Mouse (Mus musculus) left cerebral cortex, postnatal 14 days (tissue): ENCODE data around the gene Nat8. TPM values are rescaled to one million over a fixed set of nuclear protein-coding genes. Genes with fewer than 3 reads are reported as not detected.
A peak's percentile ranks its signal among the peaks of the same experiment; 100 is the strongest.
"Not testable (repeated sequence)": the region's sequence is repeated elsewhere in the genome, so short reads cannot be mapped to it uniquely, and the experiment has no call there.

Experiments used
- DNase-seq, 2 experiments: peaks; one replicate each; pipeline ENCODE4 v3.0.0; 2021 to 2022; ENCODE audit warnings: low spot score in 2 of 2, mixed read lengths in 1 of 2
- intact Hi-C: fragments of 180-260 bp; cut with DNase I; formaldehyde crosslinking; loops from one replicate; pipeline ENCODE4 v1.15.1; 2025
- long read RNA-seq, 2 experiments: library from polyadenylated mRNA; stranded (forward); transcript quantifications; one replicate each; pipeline ENCODE4 v2.0.0; 2021
- total RNA-seq, 2 experiments: library from RNA; stranded (reverse); gene quantifications; 2 replicates each; pipeline ENCODE4 v1.2.3; 2021

Gene Nat8
- 1 to 10 TPM; 1.2 to 2.0 TPM for total RNA-seq
- long read RNA-seq, experiment 1, partial matches to known transcripts: 0 of 2 reads
- long read RNA-seq, experiment 1, other reads (novel, unspliced or antisense): 2 of 2 reads
- long read RNA-seq, experiment 2: 0 reads

DNA sequence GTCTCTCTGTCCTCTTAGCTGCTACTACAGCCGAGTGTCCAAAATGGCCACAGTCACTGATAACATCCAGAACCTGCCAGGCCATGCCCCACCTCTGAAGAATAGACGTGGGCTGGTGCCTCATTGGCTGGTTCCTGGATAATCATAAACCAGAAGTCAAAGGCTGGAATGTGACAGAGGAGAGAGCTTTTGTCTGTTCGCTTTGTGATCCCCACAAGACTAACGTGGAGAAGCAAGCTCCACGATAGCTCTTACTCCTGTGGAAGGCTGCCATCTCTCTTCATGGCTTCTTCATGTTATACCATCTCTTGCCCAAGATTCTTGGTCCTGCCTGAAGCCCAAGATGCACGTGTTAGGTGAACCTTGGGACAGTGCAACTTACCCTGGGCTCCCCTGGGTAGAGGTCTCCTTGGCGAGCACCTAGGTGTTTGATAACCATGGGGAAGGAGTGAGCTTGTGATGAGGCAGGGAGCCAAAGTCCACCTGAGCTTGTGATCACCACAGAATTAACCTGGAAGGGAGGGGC, at the start of gene Nat8:
TSS of gene Nat8 (minus strand) at position 287 of the 526 bp plus-strand sequence.
- DNase-seq: no peak
- intact Hi-C loops: loop anchor here (10.0 kb wide), 1 partner anchor 183 kb away; the partner anchor contains the start of gene Figla

DNA sequence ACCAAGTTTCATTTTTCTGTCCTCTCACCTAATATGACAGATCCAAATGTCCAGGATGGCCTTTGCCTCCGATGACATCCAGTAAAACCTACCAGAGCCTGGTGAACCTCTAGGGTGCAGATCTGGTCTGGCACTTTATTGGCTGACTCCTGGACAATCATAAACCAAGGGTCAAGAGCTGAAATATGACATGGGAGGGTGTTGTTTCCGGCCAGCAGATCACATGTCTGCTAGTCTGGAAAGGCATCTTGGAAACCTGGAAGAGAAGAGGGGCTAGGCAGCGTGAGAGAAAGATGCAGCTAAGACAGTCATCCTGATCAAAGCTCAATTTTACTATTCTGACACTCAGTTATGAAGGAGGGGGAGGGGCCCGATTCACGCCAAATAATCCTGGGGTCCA, 37.1 kb upstream of the Nat8 start, which contains the start of gene Nat8f2:
TSS of gene Nat8f2 (minus strand) at position 153 of the 400 bp plus-strand sequence.
- intact Hi-C loops: not testable (repeated sequence)

DNA sequence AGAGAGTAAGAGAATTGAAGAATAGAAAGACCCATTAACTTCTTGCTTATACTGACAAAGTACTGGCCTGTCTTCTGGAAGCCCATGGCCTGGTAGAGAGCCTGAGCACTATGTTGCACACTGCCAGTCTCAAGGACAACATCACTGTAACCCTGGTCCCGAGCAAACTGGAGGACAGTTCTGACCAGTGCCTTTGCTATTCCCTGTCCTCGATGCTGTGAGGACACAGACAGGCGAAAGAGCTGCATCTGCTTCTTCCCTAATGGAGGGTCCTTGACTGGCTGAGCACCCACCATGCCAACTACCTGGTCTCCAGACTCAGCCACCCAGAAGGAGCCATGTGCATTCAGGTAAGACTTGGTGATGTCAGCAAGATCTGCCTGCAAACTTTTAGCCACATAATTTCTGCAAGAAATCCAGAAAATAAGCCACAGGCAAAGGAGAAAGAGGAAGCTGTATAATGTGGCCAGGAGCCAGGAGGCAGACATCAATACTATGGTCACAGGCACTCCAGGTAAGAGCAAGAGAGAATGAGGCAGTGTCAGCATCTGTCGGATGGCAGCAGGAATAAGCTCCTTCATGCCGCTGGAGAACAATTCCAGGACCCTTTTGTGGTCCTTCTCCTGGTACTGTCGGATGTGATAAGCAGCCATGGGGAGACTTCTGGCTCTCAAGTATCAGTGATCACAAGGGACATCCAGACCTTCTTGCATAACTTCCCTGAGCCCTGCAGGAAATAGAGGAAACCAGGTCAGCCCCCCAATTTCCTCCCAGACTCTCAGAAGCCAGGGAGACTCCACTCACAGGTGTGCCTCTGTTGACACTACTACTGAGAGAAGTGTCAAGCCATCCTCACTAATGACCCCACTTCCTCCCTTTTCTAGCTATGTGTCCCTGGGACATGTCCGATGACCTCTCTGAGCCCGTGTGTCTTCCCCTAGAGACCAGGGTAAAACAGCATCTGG, 36.1 kb upstream of the Nat8 start:
- no peak for DNase-seq
- intact Hi-C loops: no loop called here

More for the DNA sequence above, 37.1 kb upstream of the Nat8 start, which contains the start of gene Nat8f2:
- not testable (repeated sequence) for DNase-seq

- intact Hi-C loops, DNase-seq: not testable (repeated sequence)
Measured at GRCm38 (mm10) chr6:85866995-85867394, 35.1 kb upstream of the Nat8 start.

GRCm38 (mm10) chr6:85866166-85866565, 34.3 kb upstream of the Nat8 start:
- DNase-seq, intact Hi-C loops: not testable (repeated sequence)

GRCm38 (mm10) chr6:85864900-85865639, 33.2 kb upstream of the Nat8 start:
- peak; percentile 8 to 21 for DNase-seq
- intact Hi-C loops: not testable (repeated sequence)

DNA sequence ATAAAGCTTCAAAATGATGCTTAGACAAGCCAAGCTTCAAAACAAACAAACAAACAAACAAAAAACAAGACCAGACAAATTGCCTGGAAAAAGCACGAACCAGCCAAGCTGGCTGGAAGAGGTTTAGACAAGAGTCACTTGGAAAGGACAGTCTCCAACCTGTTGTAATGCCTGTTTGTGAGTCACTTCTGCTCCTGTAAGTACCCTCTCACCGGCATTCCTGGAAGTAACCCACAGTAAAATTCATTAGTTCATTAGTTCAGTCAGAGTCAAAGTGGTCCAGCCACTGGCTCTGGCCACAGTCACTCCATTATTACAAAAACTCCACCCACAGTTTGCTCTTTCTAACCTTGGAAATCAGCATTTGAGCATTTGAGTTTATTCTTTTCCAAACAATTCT, 32.0 kb upstream of the Nat8 start:
- intact Hi-C loops: no loop called here
- DNase-seq: no peak

DNA sequence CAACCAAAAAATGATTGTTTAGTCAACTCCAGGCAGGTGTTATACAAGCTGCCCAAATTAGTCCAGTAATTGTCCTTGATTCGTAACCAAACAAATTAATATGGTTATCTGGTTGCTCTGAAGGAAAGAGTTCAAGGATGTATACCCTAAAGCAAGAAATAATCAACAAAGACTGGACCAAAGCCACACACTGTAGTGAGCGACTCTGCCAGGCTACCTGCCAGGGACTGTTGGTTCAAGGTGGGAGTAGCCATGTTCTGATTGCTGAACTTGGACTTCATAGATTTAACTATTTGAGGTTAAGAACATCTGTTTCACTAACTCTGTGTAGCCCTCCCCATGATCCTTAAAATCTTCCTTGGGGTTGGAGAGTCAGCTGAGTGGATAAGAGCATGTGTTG, 31.3 kb upstream of the Nat8 start:
- intact Hi-C loops: no loop called here
- no peak for DNase-seq

DNA sequence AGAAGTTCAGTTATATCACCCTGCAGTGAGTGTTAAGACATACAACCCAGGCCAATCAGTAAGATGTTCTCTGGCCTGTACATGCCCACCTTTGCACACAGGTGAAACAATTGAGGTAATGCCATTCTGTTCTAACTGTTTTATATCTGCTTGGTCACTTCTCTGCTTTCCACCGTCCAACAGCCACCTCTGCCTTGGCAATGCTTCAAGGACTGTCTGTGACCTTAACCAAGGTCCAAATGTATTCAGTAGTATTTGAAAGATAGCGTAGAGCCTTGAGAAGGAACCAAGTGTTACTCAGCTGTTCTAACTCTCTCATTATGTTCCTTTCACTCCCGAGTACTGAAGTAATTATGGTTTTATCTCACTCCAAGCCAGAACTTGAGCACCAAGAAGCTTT, 30.7 kb upstream of the Nat8 start:
- peak in 1 of 2 experiments; percentile 17 for DNase-seq

DNA sequence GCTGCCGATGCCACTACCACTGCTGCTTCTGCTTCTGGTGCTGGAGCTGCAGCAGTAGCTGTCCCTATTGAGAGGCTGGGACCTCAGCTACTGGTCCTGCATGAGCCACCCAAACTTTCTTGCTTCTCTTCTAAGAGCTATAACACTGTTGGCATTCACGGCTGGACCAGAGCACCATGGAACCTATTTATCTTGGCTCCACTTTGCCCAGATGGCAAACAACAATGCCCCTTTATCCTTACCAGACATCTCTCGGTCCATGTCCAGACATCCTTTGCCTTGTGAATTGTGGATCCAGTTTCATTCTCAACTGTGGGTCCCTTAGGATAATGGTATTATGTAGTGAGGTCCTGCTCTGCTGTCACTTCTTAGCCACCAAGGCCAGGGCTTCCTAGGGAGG, 29.4 kb upstream of the Nat8 start:
- intact Hi-C loops: no loop called here
- DNase-seq: no peak

More for the DNA sequence above, 30.7 kb upstream of the Nat8 start:
- intact Hi-C loops: no loop called here

DNA sequence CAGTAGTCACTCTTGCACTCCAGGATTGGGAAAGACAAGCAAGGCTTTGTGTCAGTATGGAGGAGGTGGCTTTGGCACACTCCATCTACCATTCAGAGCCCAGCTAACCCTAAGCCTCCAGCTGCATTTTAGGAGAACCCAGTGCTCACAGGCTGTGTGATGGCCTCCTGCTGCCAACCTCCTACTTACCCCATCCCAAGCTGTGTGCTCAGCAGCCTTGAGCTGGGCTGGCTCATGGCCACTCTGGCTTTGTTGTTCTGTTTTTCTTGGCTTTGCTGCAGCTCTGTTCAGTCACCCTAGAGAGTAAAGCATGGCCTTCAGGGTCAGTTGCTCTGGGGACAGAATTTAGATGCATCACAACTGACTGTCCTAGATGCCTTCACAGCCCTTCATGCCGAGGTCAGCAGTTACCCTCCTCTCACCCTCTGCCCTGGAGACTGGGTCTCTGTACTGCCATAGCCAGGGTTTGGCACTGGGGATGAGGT, 24.4 kb upstream of the Nat8 start:
- DNase-seq: peak; percentile 57 to 74
- intact Hi-C loops: no loop called here

GRCm38 (mm10) chr6:85853481-85853880, 21.6 kb upstream of the Nat8 start:
- no peak for DNase-seq
- intact Hi-C loops: no loop called here

- DNase-seq: no peak
- intact Hi-C loops: no loop called here
Measured at GRCm38 (mm10) chr6:85851062-85851773, 19.3 kb upstream of the Nat8 start.

DNA sequence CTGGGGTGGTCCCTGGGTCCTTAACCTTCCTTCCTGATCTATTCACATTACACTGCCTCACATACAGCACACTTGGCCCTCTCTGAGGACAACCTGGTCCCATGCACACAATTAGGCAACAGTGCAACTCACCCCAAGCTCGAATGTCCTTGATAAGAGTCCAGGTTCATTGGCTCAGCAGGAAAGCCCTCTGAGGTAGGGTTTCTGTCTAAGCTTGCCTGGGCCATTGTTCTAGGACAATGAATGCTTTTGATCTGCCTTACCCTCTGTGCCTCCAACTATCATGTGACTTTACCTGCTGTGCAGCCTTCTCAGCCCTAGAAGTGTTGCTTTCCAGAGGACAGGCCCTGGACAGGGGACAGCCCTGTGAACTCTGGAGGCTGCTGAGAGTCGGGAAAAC, 17.4 kb upstream of the Nat8 start:
- intact Hi-C loops: no loop called here
- no peak for DNase-seq

- DNase-seq: no peak
- intact Hi-C loops: no loop called here
Measured at GRCm38 (mm10) chr6:85848140-85848539, 16.3 kb upstream of the Nat8 start.

GRCm38 (mm10) chr6:85846921-85847320, 15.0 kb upstream of the Nat8 start:
- intact Hi-C loops: no loop called here
- no peak for DNase-seq

DNA sequence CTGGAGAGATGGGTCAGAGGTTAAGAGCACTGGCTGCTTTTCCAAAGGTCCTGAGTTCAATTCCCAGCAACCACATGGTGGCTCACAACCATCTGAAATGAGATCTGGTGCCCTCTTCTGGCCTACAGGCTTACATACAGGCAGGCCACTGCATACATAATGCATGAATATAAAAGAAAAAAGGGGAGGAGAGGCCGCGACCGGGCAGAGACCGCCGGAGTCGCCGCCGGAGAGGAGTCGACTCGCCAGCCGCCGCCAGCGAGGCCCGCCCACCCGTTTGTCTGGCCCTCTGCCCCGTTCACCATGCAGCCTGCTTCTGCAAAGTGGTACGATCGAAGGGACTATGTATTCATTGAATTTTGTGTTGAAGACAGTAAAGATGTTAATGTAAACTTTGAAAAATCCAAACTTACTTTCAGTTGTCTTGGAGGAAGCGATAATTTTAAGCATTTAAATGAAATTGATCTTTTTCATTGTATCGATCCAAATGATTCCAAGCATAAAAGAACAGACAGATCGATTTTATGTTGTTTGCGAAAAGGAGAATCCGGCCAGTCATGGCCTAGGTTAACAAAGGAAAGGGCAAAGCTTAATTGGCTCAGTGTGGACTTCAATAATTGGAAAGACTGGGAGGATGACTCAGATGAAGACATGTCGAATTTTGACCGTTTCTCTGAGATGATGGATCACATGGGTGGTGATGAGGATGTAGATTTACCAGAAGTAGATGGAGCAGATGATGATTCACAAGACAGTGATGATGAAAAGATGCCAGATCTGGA, 12.0 kb upstream of the Nat8 start:
- intact Hi-C loops: not testable (repeated sequence)

GRCm38 (mm10) chr6:85839982-85840381, 8.1 kb upstream of the Nat8 start:
- peak; percentile 8 to 49 for DNase-seq
- intact Hi-C loops: loop anchor here (2.0 to 10.0 kb wide), 2 partner anchors 55 to 175 kb away; partner anchors contain the start of gene Figla

More for the DNA sequence above, 12.0 kb upstream of the Nat8 start:
- DNase-seq: not testable (repeated sequence)
